18 mouse cellular contexts compared by ENCODE assay signal in the genomic region with DNA sequence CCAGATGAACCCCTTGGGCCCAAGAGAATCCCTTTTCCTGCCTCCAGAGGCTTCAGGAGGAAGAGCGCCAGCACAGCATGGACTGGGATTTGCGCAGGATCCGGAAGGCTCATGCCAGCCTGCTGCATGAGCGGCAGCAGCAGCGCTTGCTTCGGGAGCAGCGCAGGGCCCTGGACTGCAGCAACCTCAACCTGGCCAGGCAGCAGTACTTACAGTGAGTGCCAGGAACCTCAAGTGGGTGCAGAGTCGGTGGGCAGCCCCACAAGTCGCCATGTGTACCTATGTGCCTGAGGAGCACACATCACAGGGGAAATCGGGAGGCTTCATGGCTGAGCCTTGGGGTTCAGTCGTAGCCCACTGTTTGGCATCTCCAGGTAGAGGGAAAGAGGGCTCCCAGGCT. TPM values are rescaled to one million over a fixed set of nuclear protein-coding genes. Genes with fewer than 3 reads are reported as not detected.
"Had no signal": no experiment of that assay in that cellular context is flagged by ENCODE, and none has a peak within 500 bp of the region (broad histone marks: within the 10 kb centered on the region; RNA-seq: fewer than 3 reads in every experiment).

No protein-coding gene starts in this region.

- H3K4me2 ChIP-seq: kidney, embryonic 15.5 days; limb, embryonic 13.5 days; liver, embryonic 11.5 days; liver, embryonic 15.5 days; lung, embryonic 14.5 days; neural tube, embryonic 12.5 days had no signal

- H3K27ac ChIP-seq: kidney, embryonic 15.5 days; limb, embryonic 13.5 days; liver, embryonic 15.5 days; neural tube, embryonic 12.5 days had no signal

- H3K9me3 ChIP-seq: kidney, embryonic 15.5 days; limb, embryonic 13.5 days; liver, embryonic 15.5 days; neural tube, embryonic 12.5 days had no signal

- H3K27me3 ChIP-seq: kidney, embryonic 15.5 days; limb, embryonic 13.5 days; liver, embryonic 15.5 days; neural tube, embryonic 12.5 days had no signal

- DNase-seq: kidney, adult 11 months; layer of hippocampus, adult 9-11 months; layer of hippocampus, postnatal 36 days; lung, embryonic 14.5 days; lung, postnatal 14 days; midbrain, embryonic 14.5 days; retina, postnatal 1 day; right cerebral cortex, postnatal 4 days; spleen, adult 18-20 months; thymus, adult 18-20 months had no signal

- H3K4me1 ChIP-seq: kidney, embryonic 15.5 days; limb, embryonic 13.5 days; liver, embryonic 15.5 days; neural tube, embryonic 12.5 days had no signal

- H3K4me3 ChIP-seq: kidney, embryonic 15.5 days; limb, embryonic 13.5 days; liver, embryonic 15.5 days; myocyte; neural tube, embryonic 12.5 days had no signal

- H3K36me3 ChIP-seq: kidney, embryonic 15.5 days; limb, embryonic 13.5 days; liver, embryonic 15.5 days; neural tube, embryonic 12.5 days had no signal

- H3K9ac ChIP-seq: kidney, embryonic 15.5 days; limb, embryonic 13.5 days; liver, embryonic 15.5 days; lung, embryonic 14.5 days; neural tube, embryonic 12.5 days had no signal

RNA-seq across cellular contexts. Expression of gene Ribc2, which starts 11.3 kb away (rescaled TPM):
- total RNA-seq: left cerebral cortex, postnatal 25 days; megakaryocyte-erythroid progenitor cell, adult 5-6 weeks had no signal
- polyA plus RNA-seq: liver, embryonic 15.5 days; myocyte had no signal

RNA-seq across cellular contexts. Expression of gene Smc1b, which starts 11.4 kb away (rescaled TPM):
- total RNA-seq: layer of hippocampus, postnatal 36 days; left cerebral cortex, postnatal 25 days; megakaryocyte-erythroid progenitor cell, adult 5-6 weeks had no signal
